Mouse (Mus musculus) urinary bladder, postnatal 10 days (tissue): Measurements from ENCODE around the gene Cltb.

ENCODE experiments used
- DNase-seq: peaks from one replicate; pipeline ENCODE4 v3.0.0; 2022; ENCODE audit warnings: low spot score

Cltb gene

GRCm38 (mm10) chr13:54564232-54565200 lies 46.6 kb downstream of the Cltb start:
- no peak for DNase-seq

GRCm38 (mm10) chr13:54562562-54562961 lies 48.6 kb downstream of the Cltb start:
- no peak for DNase-seq

GRCm38 (mm10) chr13:54560608-54561007 lies 50.5 kb downstream of the Cltb start:
- DNase-seq, result no peak

- no peak for DNase-seq
Observed at GRCm38 (mm10) chr13:54559656-54560055, 51.5 kb downstream of the Cltb start.

GRCm38 (mm10) chr13:54557652-54558051 lies 53.5 kb downstream of the Cltb start:
- no peak for DNase-seq

- DNase-seq, result no peak
Observed at GRCm38 (mm10) chr13:54556796-54557195, 54.3 kb downstream of the Cltb start.

- no peak for DNase-seq
Observed at GRCm38 (mm10) chr13:54556176-54556575, 55.0 kb downstream of the Cltb start.

GRCm38 (mm10) chr13:54548036-54548435 lies 63.1 kb downstream of the Cltb start:
- no peak for DNase-seq
